Mouse (Mus musculus) MEL (cell line): Measurements from ENCODE around the gene Oas3. TPM values are rescaled to one million over a fixed set of nuclear protein-coding genes. Genes with fewer than 3 reads are reported as not detected.
A peak's percentile ranks its signal among the peaks of the same experiment; 100 is the strongest.

Experiments used
- DNase-seq: peaks from one replicate; pipeline ENCODE4 v3.0.0; 2011; ENCODE audit warnings: low read depth, low spot score
- H3K27ac ChIP-seq: 2 replicates; pipeline ENCODE4 v1.5.1; 2012; ENCODE audit warnings: low read depth, mild to moderate bottlenecking, control low read depth, low read length, moderate library complexity; ENCODE audit not compliant: control insufficient read depth
- H3K27me3 ChIP-seq, 2 experiments: fragments of 150-350 bp in 1 of 2; sonication (generic) in 1 of 2; 2 replicates each; pipeline ENCODE4 v1.6.1; 2012; ENCODE audit warnings: low read length in 2 of 2, mild to moderate bottlenecking in 2 of 2, improper control_type of control experiment in 1 of 2, moderate library complexity in 1 of 2; ENCODE audit not compliant: insufficient read depth in 2 of 2, control insufficient read depth in 1 of 2
- H3K36me3 ChIP-seq, 2 experiments: 2 replicates each; pipeline ENCODE4 v1.6.1; 2012 to 2014; ENCODE audit warnings: low read length in 2 of 2, improper control_type of control experiment in 1 of 2, inconsistent platforms in 1 of 2, mild to moderate bottlenecking in 1 of 2; ENCODE audit not compliant: insufficient read depth in 2 of 2, control insufficient read depth in 1 of 2
- H3K4me1 ChIP-seq, 2 experiments: fragments of 150-350 bp in 1 of 2; sonication (generic) in 1 of 2; 2 replicates each; pipeline ENCODE4 v1.6.1; 2012; ENCODE audit warnings: low read length in 2 of 2, improper control_type of control experiment in 1 of 2, mild to moderate bottlenecking in 1 of 2; ENCODE audit not compliant: insufficient read depth in 2 of 2, control insufficient read depth in 1 of 2
- H3K4me3 ChIP-seq, 2 experiments: fragments of 150-350 bp in 1 of 2; sonication (generic) in 1 of 2; 2 replicates each; pipeline ENCODE4 v1.5.1; 2012; ENCODE audit warnings: low read depth in 2 of 2, low read length in 2 of 2, mild to moderate bottlenecking in 2 of 2, moderate library complexity in 2 of 2, control low read depth in 1 of 2, improper control_type of control experiment in 1 of 2; ENCODE audit not compliant: control insufficient read depth in 1 of 2, insufficient read depth in 1 of 2
- H3K79me2 ChIP-seq: 2 replicates; pipeline ENCODE4 v1.6.1; 2012; ENCODE audit warnings: mild to moderate bottlenecking, low read length, moderate library complexity; ENCODE audit not compliant: control insufficient read depth, poor library complexity, insufficient read depth
- H3K9ac ChIP-seq: 2 replicates; pipeline ENCODE4 v1.6.1; 2012; ENCODE audit warnings: low read depth, mild to moderate bottlenecking, control low read depth, low read length, moderate library complexity; ENCODE audit not compliant: control insufficient read depth, poor library complexity, severe bottlenecking
- H3K9me3 ChIP-seq: fragments of 150-350 bp; sonication (generic); replicated peaks from 2 replicates; pipeline ENCODE4 v1.6.1; 2012; ENCODE audit warnings: mild to moderate bottlenecking, low read length, improper control_type of control experiment, moderate library complexity; ENCODE audit not compliant: insufficient read depth
- BHLHE40 ChIP-seq: IDR thresholded peaks from 2 replicates; pipeline ENCODE4 v1.6.1; 2012; ENCODE audit warnings: low read depth, mild to moderate bottlenecking, inconsistent platforms, low read length, improper control_type of control experiment, borderline replicate concordance
- CHD1 ChIP-seq: IDR thresholded peaks from 2 replicates; pipeline ENCODE4 v1.6.1; 2012; ENCODE audit warnings: low read depth, mild to moderate bottlenecking, inconsistent platforms, low read length, improper control_type of control experiment
- E2F4 ChIP-seq: IDR thresholded peaks from 2 replicates; pipeline ENCODE4 v1.6.1; 2011; ENCODE audit warnings: low read depth, low read length, improper control_type of control experiment, borderline replicate concordance
- ELF1 ChIP-seq: IDR thresholded peaks from 2 replicates; pipeline ENCODE4 v1.6.1; 2014; ENCODE audit warnings: low read depth, mild to moderate bottlenecking, inconsistent platforms, low read length, improper control_type of control experiment, moderate library complexity
- ETS1 ChIP-seq: IDR thresholded peaks from 2 replicates; pipeline ENCODE4 v1.6.1; 2012; ENCODE audit warnings: low read depth, mild to moderate bottlenecking, inconsistent platforms, low read length, improper control_type of control experiment, moderate library complexity
- GABPA ChIP-seq: IDR thresholded peaks from 2 replicates; pipeline ENCODE4 v1.6.1; 2012; ENCODE audit warnings: low read depth, mild to moderate bottlenecking, inconsistent platforms, low read length, improper control_type of control experiment, moderate library complexity
- HCFC1 ChIP-seq: IDR thresholded peaks from 2 replicates; pipeline ENCODE4 v1.6.1; 2012; ENCODE audit warnings: low read depth, mild to moderate bottlenecking, inconsistent platforms, low read length, improper control_type of control experiment, moderate library complexity
- JUND ChIP-seq: IDR thresholded peaks from 2 replicates; pipeline ENCODE4 v1.6.1; 2011; ENCODE audit warnings: low read depth, mild to moderate bottlenecking, improper control_type of control experiment, low read length
- KAT2A ChIP-seq: conservative IDR thresholded peaks from 2 replicates; pipeline ENCODE4 v1.6.1; 2012; ENCODE audit warnings: low read depth, low read length, improper control_type of control experiment, inconsistent platforms
- MAFK ChIP-seq: IDR thresholded peaks from 2 replicates; pipeline ENCODE4 v1.6.1; 2011; ENCODE audit warnings: low read depth, mild to moderate bottlenecking, low read length, improper control_type of control experiment, borderline replicate concordance
- MEF2A ChIP-seq: IDR thresholded peaks from 2 replicates; pipeline ENCODE4 v1.6.1; 2014; ENCODE audit warnings: low read depth, mild to moderate bottlenecking, inconsistent platforms, low read length, improper control_type of control experiment; ENCODE audit not compliant: poor library complexity, insufficient replicate concordance, severe bottlenecking; ENCODE audit errors: extremely low read depth
- MYB ChIP-seq: IDR thresholded peaks from 2 replicates; pipeline ENCODE4 v1.6.1; 2011; ENCODE audit warnings: mild to moderate bottlenecking, low read depth, low read length, improper control_type of control experiment
- NELFE ChIP-seq: IDR thresholded peaks from 2 replicates; pipeline ENCODE4 v1.6.1; 2011; ENCODE audit warnings: low read depth, low read length, improper control_type of control experiment
- NRF1 ChIP-seq: IDR thresholded peaks from 2 replicates; pipeline ENCODE4 v1.6.1; 2014; ENCODE audit warnings: low read depth, mild to moderate bottlenecking, inconsistent platforms, low read length, improper control_type of control experiment, moderate library complexity; ENCODE audit not compliant: poor library complexity, insufficient read depth, severe bottlenecking
- POLR2A ChIP-seq, 2 experiments: IDR thresholded peaks; 2 replicates each; pipeline ENCODE4 v1.6.1; 2011 to 2012; ENCODE audit warnings: low read length in 2 of 2, mild to moderate bottlenecking in 2 of 2, control low read depth in 1 of 2, improper control_type of control experiment in 1 of 2, low read depth in 1 of 2, moderate library complexity in 1 of 2; ENCODE audit not compliant: control insufficient read depth in 1 of 2, insufficient read depth in 1 of 2, poor library complexity in 1 of 2
- POLR2AphosphoS2 ChIP-seq: IDR thresholded peaks from 2 replicates; pipeline ENCODE4 v1.6.1; 2011; ENCODE audit warnings: low read length, improper control_type of control experiment
- RAD21 ChIP-seq: IDR thresholded peaks from 2 replicates; pipeline ENCODE4 v1.6.1; 2011; ENCODE audit warnings: mild to moderate bottlenecking, low read depth, low read length, improper control_type of control experiment
- RCOR1 ChIP-seq: IDR thresholded peaks from 2 replicates; pipeline ENCODE4 v1.6.1; 2012; ENCODE audit warnings: low read depth, mild to moderate bottlenecking, inconsistent platforms, low read length, improper control_type of control experiment
- SIN3A ChIP-seq: IDR thresholded peaks from 2 replicates; pipeline ENCODE4 v1.6.1; 2012; ENCODE audit warnings: low read length, improper control_type of control experiment, inconsistent platforms
- TAL1 ChIP-seq: IDR thresholded peaks from 2 replicates; pipeline ENCODE4 v1.6.1; 2012; ENCODE audit warnings: mild to moderate bottlenecking, inconsistent platforms, low read length, moderate library complexity, mixed read lengths
- TBP ChIP-seq: IDR thresholded peaks from 2 replicates; pipeline ENCODE4 v1.8.0; 2011; ENCODE audit warnings: low read depth, low read length, improper control_type of control experiment
- TCF12 ChIP-seq: IDR thresholded peaks from 2 replicates; pipeline ENCODE4 v1.6.1; 2014; ENCODE audit warnings: low read depth, mild to moderate bottlenecking, inconsistent platforms, low read length, improper control_type of control experiment, moderate library complexity
- UBTF ChIP-seq: IDR thresholded peaks from 2 replicates; pipeline ENCODE4 v1.6.1; 2012; ENCODE audit warnings: low read depth, mild to moderate bottlenecking, inconsistent platforms, low read length, improper control_type of control experiment, moderate library complexity, borderline replicate concordance; ENCODE audit not compliant: insufficient read depth
- ZC3H11A ChIP-seq: IDR thresholded peaks from 2 replicates; pipeline ENCODE4 v1.6.1; 2012; ENCODE audit warnings: low read depth, mild to moderate bottlenecking, inconsistent platforms, low read length, improper control_type of control experiment
- ZKSCAN1 ChIP-seq: IDR thresholded peaks from 2 replicates; pipeline ENCODE4 v1.6.1; 2012; ENCODE audit warnings: low read depth, mild to moderate bottlenecking, inconsistent platforms, low read length, improper control_type of control experiment, moderate library complexity
- ZMIZ1 ChIP-seq: IDR thresholded peaks from 2 replicates; pipeline ENCODE4 v1.6.1; 2012; ENCODE audit warnings: low read depth, mild to moderate bottlenecking, inconsistent platforms, low read length, improper control_type of control experiment, moderate library complexity
- ZNF384 ChIP-seq: IDR thresholded peaks from 2 replicates; pipeline ENCODE4 v1.6.1; 2012; ENCODE audit warnings: low read depth, mild to moderate bottlenecking, inconsistent platforms, low read length, improper control_type of control experiment
- polyA plus RNA-seq, 2 experiments: library from polyadenylated mRNA; stranded (reverse) in 1 of 2; unstranded in 1 of 2; fragments of >175 nt in 1 of 2; fragments of >200 nt in 1 of 2; gene quantifications; 2 replicates each; pipeline versions ENCODE4 v1.2.1 to v1.2.4; 2012; ENCODE audit warnings: low replicate concordance in 2 of 2, low read depth in 1 of 2; ENCODE audit not compliant: insufficient read length in 2 of 2, insufficient read depth in 1 of 2, missing spikeins in 1 of 2
- total RNA-seq: library from RNA; depleted of rRNA; stranded (reverse); fragments of 300-350 nt; gene quantifications from 2 replicates; pipeline ENCODE4 v1.2.3, GENCODE M21; 2012

The Oas3 gene
- total and polyA plus RNA-seq, 3 experiments = 1.9 to 4.0 TPM; not detected in 1

DNA sequence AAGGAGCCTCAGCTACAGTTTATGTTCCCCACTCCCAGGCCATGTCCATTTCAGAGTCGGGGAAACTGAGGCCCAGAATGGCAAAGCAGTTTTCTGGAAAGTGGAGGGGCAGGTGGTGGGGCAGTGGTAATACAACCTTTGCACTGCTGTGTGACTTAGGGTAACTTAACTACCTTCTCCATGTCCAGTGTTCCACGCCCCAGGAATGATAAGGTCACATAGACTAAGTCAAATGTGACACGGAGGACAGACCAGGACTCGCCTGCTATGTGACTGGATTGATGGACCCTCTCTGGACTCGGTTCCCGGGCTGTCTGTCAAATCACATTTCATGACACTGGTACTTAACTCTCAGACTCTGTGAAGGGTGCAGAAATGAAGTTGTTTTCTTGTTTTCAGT, 35.6 kb upstream of the Oas3 start:
- no peaks in the 10 kb centered on the region for H3K9me3 ChIP-seq
- no peak overlapping the region for H3K27ac ChIP-seq
- no peak for DNase-seq
- peak overlapping the region; percentile 76 to 78 for H3K4me3 ChIP-seq
- no peaks in the 10 kb centered on the region for H3K36me3 ChIP-seq
- no peaks in the 10 kb centered on the region for H3K27me3 ChIP-seq
- peak overlapping the region; percentile 66 for H3K9ac ChIP-seq
- H3K4me1 ChIP-seq = peaks cover 2 to 9% of the 10 kb centered on the region in 2 experiments; a peak in 2 of 4 replicates
- no peak for TF ChIP-seq TBP
- no peak for TF ChIP-seq RAD21
- no peak for TF ChIP-seq TCF12
- no peak for TF ChIP-seq MAFK
- TF ChIP-seq ZKSCAN1 = no peak
- no peak for TF ChIP-seq RCOR1
- TF ChIP-seq BHLHE40 = no peak
- TF ChIP-seq ETS1 = no peak
- TF ChIP-seq GABPA = no peak
- no peak for TF ChIP-seq ZC3H11A
- no peak for TF ChIP-seq ZMIZ1
- no peak for TF ChIP-seq UBTF
- TF ChIP-seq KAT2A = no peak
- TF ChIP-seq E2F4 = no peak
- no peak for TF ChIP-seq NRF1
- TF ChIP-seq TAL1 = no peak
- no peak for TF ChIP-seq CHD1
- H3K79me2 ChIP-seq = no peaks in the 10 kb centered on the region

DNA sequence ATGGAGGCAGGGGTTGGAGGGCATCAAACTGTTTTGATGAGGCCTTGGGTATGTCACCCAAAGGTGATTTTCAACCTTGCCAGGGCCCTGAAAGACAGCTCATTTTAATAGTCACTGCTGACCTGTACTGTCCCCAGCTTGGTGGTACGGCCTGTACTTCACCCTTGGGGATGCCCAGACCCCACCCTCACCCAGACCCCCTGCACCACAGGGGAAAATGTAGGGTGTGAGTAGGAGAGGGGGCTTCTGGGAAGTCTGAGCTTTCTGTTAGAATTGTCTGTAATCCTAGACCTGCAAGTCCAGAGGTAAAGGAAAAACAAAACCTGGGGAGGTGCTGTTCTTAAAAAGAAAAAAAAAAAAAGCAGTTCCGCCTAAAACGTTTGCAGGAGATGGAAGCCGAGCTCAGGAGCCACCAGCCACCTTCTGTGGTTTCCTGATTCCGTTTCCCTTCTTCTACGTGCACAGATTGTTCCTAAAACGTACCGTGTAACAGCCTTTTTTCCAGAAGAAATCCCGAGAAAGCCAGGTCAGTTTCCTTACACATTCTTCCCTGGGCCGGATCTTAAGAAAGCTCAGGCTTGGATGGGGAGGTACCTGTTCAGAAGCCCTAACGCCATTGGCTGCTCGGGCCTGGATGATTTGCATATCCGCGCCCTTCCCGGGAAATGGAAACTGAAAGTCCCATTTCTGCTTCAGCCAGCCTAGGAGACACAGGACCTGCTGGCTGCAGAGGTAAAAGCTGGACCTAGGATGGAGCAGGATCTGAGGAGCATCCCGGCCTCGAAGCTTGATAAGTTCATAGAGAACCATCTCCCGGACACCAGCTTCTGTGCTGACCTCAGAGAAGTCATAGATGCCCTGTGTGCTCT, 34.7 kb upstream of the Oas3 start, which contains the start of gene Oas1c:
Oas1c (minus strand) TSS at position 564 of the 869 bp plus-strand sequence.
- H3K4me3 ChIP-seq = peak within 1 kb of the TSS; percentile 76 to 78
- TF ChIP-seq ETS1 = peak; percentile 38; the same call in 1 of the 2 replicates
- peak in 1 of 2 experiments; percentile 63; a peak in 2 of 4 replicates for TF ChIP-seq POLR2A (IDR thresholded peaks at IDR 0.05; ENCODE audit: control insufficient read depth in 1 of 2, insufficient read depth in 1 of 2, low read depth in 1 of 2, low read length in 2 of 2, poor library complexity in 1 of 2)
- no peak for TF ChIP-seq JUND
- TF ChIP-seq BHLHE40 = no peak
- TF ChIP-seq NELFE = peak; percentile 66
- peak; percentile 54; the same call in 1 of the 2 replicates for TF ChIP-seq TBP
- TF ChIP-seq MEF2A = no peak
- peak; percentile 54; the same call in 1 of the 2 replicates for TF ChIP-seq HCFC1
- peak; percentile 39; the same call in 1 of the 2 replicates for TF ChIP-seq SIN3A
- TF ChIP-seq NRF1 = no peak
- TF ChIP-seq UBTF = no peak
- TF ChIP-seq ZC3H11A = no peak
- TF ChIP-seq ZNF384 = peak; percentile 95
- TF ChIP-seq MYB = no peak
- TF ChIP-seq RCOR1 = peak; percentile 12; the same call in 1 of the 2 replicates
- 0 out of 2 replicates have a peak, but pooled peaks have one; percentile 52 for TF ChIP-seq ELF1
- peak; percentile 47; the same call in 1 of the 2 replicates for TF ChIP-seq POLR2AphosphoS2
- H3K4me1 ChIP-seq = peaks cover 2 to 9% of the 10 kb centered on the region in 2 experiments; a peak in 2 of 4 replicates
- H3K27me3 ChIP-seq = no peaks in the 10 kb centered on the region
- H3K9ac ChIP-seq = peak within 1 kb of the TSS; percentile 66
- H3K79me2 ChIP-seq = no peaks in the 10 kb centered on the region
- H3K36me3 ChIP-seq = no peaks in the 10 kb centered on the region
- DNase-seq = peak; percentile 93
- H3K27ac ChIP-seq = no peak within 1 kb of the TSS
- no peaks in the 10 kb centered on the region for H3K9me3 ChIP-seq
